In genomic region chr7:13288621-13289020, GRCm38 (mm10) we compare ENCODE assay signal across 9 mouse cellular contexts. TPM values are rescaled to one million over a fixed set of nuclear protein-coding genes. Genes with fewer than 3 reads are reported as not detected.
DNase-seq lines count a peak whose midpoint lies in the region; TF ChIP-seq lines count a peak whose summit lies in the region.
"Had no signal": no experiment of that assay in that cellular context is flagged by ENCODE, and none has a peak within 500 bp of the region (broad histone marks: within the 10 kb centered on the region; RNA-seq: fewer than 3 reads in every experiment).

No protein-coding gene starts in this region.

- peak in 1 of 2 experiments; percentile 15 for DNase-seq in layer of hippocampus, adult 2 months (ENCODE audit: low spot score in 2 of 2)
- DNase-seq in layer of hippocampus, adult 9-11 months: no peak
- peak; percentile 55 for DNase-seq in ES-CJ7 (ENCODE audit: low read depth, low spot score)
- peak; percentile 13 for DNase-seq in embryo, embryonic 11.5 days (ENCODE audit: low read depth, low spot score)
- peak; percentile 8 to 14 for DNase-seq in kidney, postnatal 4 days
- DNase-seq in retina, adult 2 months (ENCODE audit: low read depth, low spot score): peak; percentile 18
- no peak for DNase-seq in testis, postnatal 10 days (ENCODE audit: low spot score)
- no peak for DNase-seq in cerebellum, postnatal 36 days

- H3K4me3 ChIP-seq in layer of hippocampus, adult 2 months: no peak overlapping the region
- H3K4me3 ChIP-seq: limb, embryonic 12.5 days had no signal

- H3K27ac ChIP-seq in layer of hippocampus, adult 2 months: no peak overlapping the region
- H3K27ac ChIP-seq: limb, embryonic 12.5 days had no signal

- TF ChIP-seq CTCF in layer of hippocampus, adult 2 months (conservative IDR thresholded peaks at IDR 0.05): peak; percentile 85

RNA-seq across cellular contexts. Expression of gene Zswim9, which starts 10.1 kb away (rescaled TPM):
- total RNA-seq in layer of hippocampus, adult 2 months (2021): 10 to 100 TPM; 16.4 to 16.7 TPM

RNA-seq across cellular contexts. Expression of gene Lig1, which starts 11.5 kb away (rescaled TPM):
- 1 to 10 TPM; 6.3 to 9.1 TPM for total RNA-seq in layer of hippocampus, adult 2 months (2021)

RNA-seq across cellular contexts. Expression of gene Pla2g4c, which starts 35.8 kb away (rescaled TPM):
- under 1 TPM in 1 of 2 experiments, not detected in 1; 0.44 TPM for total RNA-seq in layer of hippocampus, adult 2 months (2021)

Comparison
In these comparisons a context has a peak if more than half of its experiments do, and no peak if none do; other contexts are left out.
1. DNase-seq: peak in ES-CJ7 (single experiment), embryo, embryonic 11.5 days (single experiment), kidney, postnatal 4 days (2 of 2) and retina, adult 2 months (single experiment); none in layer of hippocampus, adult 9-11 months (single experiment), testis, postnatal 10 days (single experiment) and cerebellum, postnatal 36 days (0 of 2).